In genomic region chr19:7316822-7317221, GRCm38 (mm10) we compare ENCODE assay signal across 15 mouse cellular contexts.
"Had no signal": no experiment of that assay in that cellular context is flagged by ENCODE, and none has a peak within 500 bp of the region (broad histone marks: within the 10 kb centered on the region; RNA-seq: fewer than 3 reads in every experiment).

No protein-coding gene starts in this region.

- H3K9ac ChIP-seq: lung, embryonic 14.5 days; midbrain, embryonic 12.5 days; neural tube, embryonic 12.5 days; stomach, embryonic 15.5 days had no signal

- H3K36me3 ChIP-seq: midbrain, embryonic 12.5 days; neural tube, embryonic 12.5 days; stomach, embryonic 15.5 days had no signal

- ATAC-seq: midbrain, embryonic 16.5 days had no signal

- H3K27ac ChIP-seq: midbrain, embryonic 10.5 days; midbrain, embryonic 12.5 days; neural tube, embryonic 12.5 days; stomach, embryonic 15.5 days; stomach, postnatal 0 days had no signal

- H3K27me3 ChIP-seq: midbrain, embryonic 12.5 days; neural tube, embryonic 12.5 days; stomach, embryonic 15.5 days had no signal

- H3K9me3 ChIP-seq: midbrain, embryonic 10.5 days; midbrain, embryonic 12.5 days; neural tube, embryonic 12.5 days; stomach, embryonic 15.5 days had no signal

- DNase-seq: lung, adult 18-20 months; lung, embryonic 14.5 days; lung, postnatal 10 days; lung, postnatal 4 days; midbrain, embryonic 14.5 days; right cerebral cortex, postnatal 14 days; thymus, adult 2 months; thymus, postnatal 25 days; thymus, postnatal 4 days had no signal

- H3K4me3 ChIP-seq: midbrain, embryonic 10.5 days; midbrain, embryonic 12.5 days; neural tube, embryonic 12.5 days; stomach, embryonic 15.5 days had no signal

- H3K4me1 ChIP-seq: neural tube, embryonic 12.5 days had no signal

- H3K4me2 ChIP-seq: lung, embryonic 14.5 days; midbrain, embryonic 12.5 days; neural tube, embryonic 12.5 days; stomach, embryonic 15.5 days had no signal
